Mouse (Mus musculus) megakaryocyte, embryonic 14.5 days (primary cell): ENCODE measurements at regions not wholly inside any gene's neighbourhood (a gene's known extent, or its start where the extent isn't known, plus 50 kb on each side); places are given as distances from the start of the nearest gene placed in this dataset.
A peak's percentile ranks its signal among the peaks of the same experiment; 100 is the strongest.

Source experiments
- H3K27me3 ChIP-seq: replicated peaks from 2 replicates; pipeline ENCODE3; 2012; ENCODE audit warnings: inconsistent platforms
- H3K36me3 ChIP-seq: replicated peaks from 2 replicates; pipeline ENCODE3; 2012; ENCODE audit warnings: low read length, inconsistent platforms, mixed read lengths
- H3K4me1 ChIP-seq: 2 replicates; pipeline ENCODE4 v1.6.1; 2012; ENCODE audit warnings: inconsistent platforms
- H3K4me3 ChIP-seq: replicated peaks from 2 replicates; pipeline ENCODE3; 2012; ENCODE audit warnings: moderate library complexity, mild to moderate bottlenecking, inconsistent platforms
- H3K9me3 ChIP-seq: 2 replicates; pipeline ENCODE4 v1.6.1; 2012; ENCODE audit warnings: inconsistent platforms
- FLI1 ChIP-seq: IDR thresholded peaks from 2 replicates; pipeline ENCODE4 v1.6.1; 2012; ENCODE audit warnings: low read length, inconsistent platforms, mixed read lengths
- GATA1 ChIP-seq: IDR thresholded peaks from 3 replicates; pipeline ENCODE4 v1.6.1; 2012; ENCODE audit warnings: mixed read lengths, low read length, inconsistent platforms, borderline replicate concordance

DNA sequence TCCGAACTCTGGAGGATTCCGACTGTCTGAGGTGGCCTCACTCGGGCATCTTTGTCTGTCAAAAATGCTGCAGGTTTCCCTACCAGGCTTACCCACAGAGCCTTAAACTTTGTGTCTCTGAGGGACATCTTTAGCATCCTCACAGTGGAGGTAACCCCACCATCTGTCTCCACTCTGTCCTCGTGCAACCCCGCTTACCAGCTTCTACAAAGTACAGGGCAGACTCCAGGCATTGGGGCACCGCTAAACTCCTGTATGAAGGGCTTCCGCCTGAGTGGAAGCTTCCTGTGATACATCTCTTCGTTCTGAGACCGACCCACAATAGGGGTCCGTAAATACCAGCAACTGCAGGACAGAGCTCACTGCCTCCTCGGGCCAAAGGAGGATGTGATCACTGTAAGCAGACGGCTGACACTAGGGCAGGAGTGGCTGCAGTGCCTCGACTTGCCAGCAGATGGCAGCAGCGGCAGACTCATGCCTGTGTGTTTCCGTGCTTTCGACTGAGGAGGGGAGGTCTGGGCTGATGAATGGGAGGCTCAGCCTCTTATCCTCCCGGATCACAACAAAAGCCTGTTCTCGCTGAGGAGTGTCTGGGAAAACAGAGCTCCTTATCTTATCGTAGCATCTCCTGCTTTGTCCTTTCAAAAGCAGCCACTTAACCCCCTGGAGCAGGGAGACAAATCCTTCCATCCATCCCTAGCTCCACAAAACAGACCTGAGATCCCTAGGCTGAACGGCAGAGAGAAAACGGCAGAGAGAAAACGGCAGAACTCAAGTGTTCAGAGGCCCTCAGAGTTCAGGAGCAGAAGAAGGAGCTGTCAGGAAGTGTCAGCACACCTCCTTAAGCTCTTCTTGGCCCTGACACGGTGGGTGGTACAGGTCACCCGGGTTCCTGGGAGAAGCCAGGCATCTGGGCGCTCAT, 78.1 kb upstream of the Prok2 start:
- H3K4me3 ChIP-seq = peak overlapping the region; percentile 77
- no peak for TF ChIP-seq GATA1
- no peak for TF ChIP-seq FLI1
- peaks cover 11% of the 10 kb centered on the region for H3K9me3 ChIP-seq
- no peaks in the 10 kb centered on the region for H3K36me3 ChIP-seq
- H3K27me3 ChIP-seq = peaks cover 9% of the 10 kb centered on the region
- peaks cover 19% of the 10 kb centered on the region for H3K4me1 ChIP-seq

DNA sequence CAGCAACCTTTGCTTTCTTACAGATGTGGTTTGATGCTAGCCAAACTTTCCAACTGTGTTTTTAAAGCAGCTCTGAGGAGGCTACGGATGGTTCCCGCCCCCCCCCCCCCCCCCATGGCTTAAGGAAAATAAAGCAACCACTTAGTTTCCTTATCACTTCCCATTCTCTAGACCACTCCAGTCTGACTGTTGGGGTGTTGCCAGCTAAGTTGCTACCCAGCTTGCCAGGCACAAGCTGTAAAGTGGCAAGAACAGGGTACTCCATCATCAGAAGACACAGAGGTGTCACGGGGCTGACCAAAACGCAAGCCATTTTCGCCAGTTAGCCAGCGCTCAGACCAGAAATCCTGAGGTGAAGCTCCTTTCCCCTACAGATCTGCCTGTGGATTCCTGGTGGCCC, 74.7 kb upstream of the Prok2 start:
- H3K9me3 ChIP-seq = peaks cover under 1% of the 10 kb centered on the region; the same call in 1 of the 2 replicates
- H3K36me3 ChIP-seq = no peaks in the 10 kb centered on the region
- H3K4me1 ChIP-seq = peaks cover 19% of the 10 kb centered on the region
- H3K4me3 ChIP-seq = no peak overlapping the region
- TF ChIP-seq FLI1 (no peak), GATA1 (no peak)
- H3K27me3 ChIP-seq = peaks cover 13% of the 10 kb centered on the region

DNA sequence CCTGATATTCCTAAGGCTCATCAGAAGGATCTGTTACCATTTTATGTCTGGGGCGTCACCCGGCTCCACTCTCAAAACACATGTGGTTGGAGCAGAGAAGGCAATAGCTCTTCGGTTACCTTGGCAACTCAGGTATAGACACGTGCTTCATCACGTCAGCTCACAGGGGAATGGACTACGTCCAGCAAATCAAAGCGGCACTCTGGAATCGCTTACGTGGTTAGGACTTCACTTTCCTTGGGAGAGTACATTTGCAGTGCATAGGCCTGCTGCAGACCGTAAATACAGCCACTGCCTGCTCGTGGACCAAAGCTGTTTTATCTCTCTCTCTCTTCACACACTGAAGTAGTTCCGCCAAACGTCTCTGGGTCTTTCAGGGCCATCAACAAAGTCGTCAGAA, 74.1 kb upstream of the Prok2 start:
- TF ChIP-seq FLI1 (no peak), GATA1 (no peak)
- Histone ChIP-seq H3K4me1 (peaks cover 19% of the 10 kb centered on the region), H3K4me3 (no peak overlapping the region), H3K36me3 (no peaks in the 10 kb centered on the region), H3K9me3 (no peaks in the 10 kb centered on the region), H3K27me3 (peaks cover 13% of the 10 kb centered on the region)

DNA sequence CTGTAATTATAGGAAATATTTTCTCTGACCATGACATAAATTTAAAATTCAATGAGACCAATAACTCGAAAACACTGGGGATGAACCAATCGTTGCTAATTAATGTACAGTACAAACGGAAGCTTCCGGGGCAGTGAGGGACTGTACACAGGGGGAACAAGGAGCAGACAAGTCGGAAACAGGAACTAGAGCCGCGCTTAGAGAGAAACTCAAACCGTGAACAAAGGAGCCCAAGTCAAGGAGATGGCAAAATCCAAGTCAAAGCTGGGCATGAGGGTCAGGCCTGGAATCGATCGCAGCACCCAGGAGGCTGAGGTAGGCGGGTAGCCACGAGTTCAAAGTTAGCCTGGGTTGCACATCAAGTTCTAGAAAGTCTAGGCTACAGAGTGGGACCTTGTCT, 70.2 kb upstream of the Prok2 start:
- Histone ChIP-seq H3K4me1 (peaks cover 12% of the 10 kb centered on the region), H3K9me3 (no peaks in the 10 kb centered on the region)

DNA sequence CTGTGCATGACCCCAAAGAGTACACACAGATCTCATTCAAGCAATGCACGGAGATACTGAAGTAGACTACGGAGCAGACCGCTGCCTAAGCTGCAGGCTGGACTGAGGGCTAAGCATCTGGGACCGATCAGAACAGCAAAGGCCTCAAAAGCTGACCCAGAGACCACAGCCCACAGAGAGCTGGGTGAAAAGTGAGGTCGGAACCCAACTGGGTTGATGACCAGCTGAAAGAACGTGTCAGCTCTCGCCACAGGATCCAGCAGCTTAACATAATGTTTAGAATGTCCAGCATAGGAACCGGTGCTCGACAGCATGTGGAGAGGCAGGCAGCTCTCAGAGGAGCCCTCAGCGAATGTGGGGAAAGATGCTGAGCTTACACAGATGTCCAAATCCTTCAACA, 67.4 kb upstream of the Prok2 start:
- no peaks in the 10 kb centered on the region for H3K4me1 ChIP-seq
- H3K27me3 ChIP-seq = peaks cover 13% of the 10 kb centered on the region
- TF ChIP-seq GATA1 (no peak), FLI1 (no peak)
- H3K36me3 ChIP-seq = no peaks in the 10 kb centered on the region
- no peak overlapping the region for H3K4me3 ChIP-seq
- 0 out of 2 replicates have a peak, but pooled peaks cover 4% of the 10 kb centered on the region for H3K9me3 ChIP-seq

More for the DNA sequence above, 70.2 kb upstream of the Prok2 start:
- H3K4me3 ChIP-seq = no peak overlapping the region
- TF ChIP-seq GATA1 (no peak), FLI1 (no peak)
- H3K27me3 ChIP-seq = peaks cover 20% of the 10 kb centered on the region
- H3K36me3 ChIP-seq = no peaks in the 10 kb centered on the region

DNA sequence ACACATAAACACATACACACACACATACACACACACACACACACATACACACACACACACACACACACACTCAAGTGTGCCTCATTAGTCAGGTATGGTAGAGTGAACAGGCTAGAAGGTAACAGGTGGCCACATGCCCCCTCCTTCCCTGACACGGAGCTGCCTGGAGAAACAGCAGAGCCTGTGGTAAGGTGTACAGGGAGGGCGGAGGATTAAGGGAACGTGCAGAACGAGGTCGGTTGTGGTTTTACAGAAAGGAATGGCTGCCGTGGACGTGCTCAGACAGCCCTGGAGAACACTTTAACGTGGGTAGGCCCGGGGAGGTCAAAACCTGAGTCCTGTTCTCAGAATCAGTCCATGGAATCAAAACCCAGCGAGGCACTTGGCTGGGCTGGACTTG, 66.2 kb upstream of the Prok2 start:
- peaks cover 14% of the 10 kb centered on the region; the same call in 1 of the 2 replicates for H3K9me3 ChIP-seq
- TF ChIP-seq FLI1 (no peak), GATA1 (no peak)
- H3K4me1 ChIP-seq = no peaks in the 10 kb centered on the region
- no peaks in the 10 kb centered on the region for H3K36me3 ChIP-seq
- H3K27me3 ChIP-seq = peaks cover 21% of the 10 kb centered on the region
- no peak overlapping the region for H3K4me3 ChIP-seq

DNA sequence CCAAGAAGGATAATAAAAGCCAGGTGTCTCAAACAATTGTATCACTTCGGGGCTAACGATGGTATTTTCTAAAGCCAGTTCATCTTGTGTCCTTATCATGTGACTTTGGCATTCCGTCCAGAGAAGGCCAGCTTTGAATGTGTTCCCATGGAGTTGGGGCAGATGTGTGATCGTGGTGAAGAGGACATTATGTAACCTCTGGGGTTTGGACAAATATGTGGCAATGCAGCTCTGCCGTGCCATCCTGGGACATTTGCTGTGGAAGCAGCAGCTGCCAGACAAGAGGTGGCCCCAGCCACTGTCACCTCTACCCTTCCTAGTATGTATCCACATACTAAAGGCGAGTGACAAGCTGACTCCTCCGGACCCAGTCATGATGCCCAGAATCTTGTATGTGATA, 60.8 kb upstream of the Prok2 start:
- no peak for TF ChIP-seq FLI1
- TF ChIP-seq GATA1 = no peak

DNA sequence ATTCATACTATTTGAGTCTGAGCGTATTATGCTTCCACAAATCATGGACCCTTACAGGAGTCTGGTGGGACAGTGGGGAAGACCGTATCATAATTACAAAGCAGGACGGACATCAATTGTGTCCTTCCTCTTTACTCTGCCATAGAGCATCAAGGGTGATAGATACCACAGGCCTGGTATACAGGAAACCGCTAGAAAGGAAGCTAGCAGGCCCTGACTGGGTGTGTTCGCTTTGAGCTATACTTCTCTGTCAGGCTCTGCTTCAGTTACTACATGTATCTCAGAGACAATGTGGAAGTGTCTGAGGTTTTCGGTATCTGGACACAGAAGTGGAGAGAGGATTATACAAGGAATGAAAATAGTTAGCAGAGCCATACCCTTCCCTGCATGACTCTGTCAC, 59.0 kb upstream of the Prok2 start:
- no peaks in the 10 kb centered on the region for H3K36me3 ChIP-seq
- H3K27me3 ChIP-seq = peaks cover 26% of the 10 kb centered on the region
- H3K4me3 ChIP-seq = no peak overlapping the region
- TF ChIP-seq GATA1 (no peak), FLI1 (no peak)
- H3K4me1 ChIP-seq = peaks cover 10% of the 10 kb centered on the region
- peaks cover 15% of the 10 kb centered on the region; the same call in 1 of the 2 replicates for H3K9me3 ChIP-seq

More for the DNA sequence above, 60.8 kb upstream of the Prok2 start:
- H3K9me3 ChIP-seq = peaks cover 15% of the 10 kb centered on the region; the same call in 1 of the 2 replicates
- H3K27me3 ChIP-seq = peaks cover 18% of the 10 kb centered on the region
- H3K4me1 ChIP-seq = peaks cover 10% of the 10 kb centered on the region
- no peaks in the 10 kb centered on the region for H3K36me3 ChIP-seq
- H3K4me3 ChIP-seq = no peak overlapping the region

DNA sequence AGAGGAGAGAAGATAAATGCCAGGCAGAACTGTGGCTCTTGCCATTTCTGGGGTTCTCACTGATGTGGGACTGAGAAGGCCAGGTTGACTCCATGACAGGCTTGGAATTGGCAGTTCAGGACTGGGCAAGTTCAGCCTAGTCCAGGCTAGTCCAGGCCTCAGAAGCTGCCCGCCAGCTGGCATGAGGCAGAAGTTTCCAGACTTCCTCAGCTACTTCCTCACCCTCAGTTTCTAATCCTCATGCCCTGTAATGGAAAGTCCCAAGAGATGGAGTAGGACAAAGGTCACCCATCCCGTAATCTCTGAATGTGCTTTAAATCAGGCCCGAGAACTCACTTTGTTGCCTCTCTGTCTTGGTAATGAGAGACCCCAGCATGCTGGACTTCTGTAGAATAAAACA, 58.6 kb upstream of the Prok2 start:
- Histone ChIP-seq H3K4me3 (no peak overlapping the region), H3K9me3 (peaks cover 15% of the 10 kb centered on the region; the same call in 1 of the 2 replicates), H3K4me1 (peaks cover 10% of the 10 kb centered on the region), H3K36me3 (no peaks in the 10 kb centered on the region), H3K27me3 (peaks cover 27% of the 10 kb centered on the region)
- no peak for TF ChIP-seq GATA1
- TF ChIP-seq FLI1 = no peak

DNA sequence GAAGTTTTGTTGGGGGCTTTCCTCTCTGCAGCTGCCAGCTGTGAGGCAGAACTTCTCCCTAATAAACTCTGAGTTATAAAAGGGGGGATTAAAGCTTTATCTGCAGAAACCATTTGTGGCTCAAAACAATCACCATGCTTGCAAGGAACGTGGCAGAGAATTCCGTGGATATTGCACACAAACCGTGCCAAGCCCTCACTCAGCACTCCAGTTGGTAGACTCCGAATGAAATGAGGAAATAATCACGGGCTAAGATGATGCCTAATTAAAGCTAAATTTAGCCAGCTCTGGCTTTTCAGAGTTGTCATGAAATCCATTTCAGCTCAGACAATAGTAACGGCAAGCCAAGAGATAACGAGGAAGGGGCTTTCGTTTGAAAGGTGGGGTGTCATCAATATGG, 58.1 kb upstream of the Prok2 start:
- no peak overlapping the region for H3K4me3 ChIP-seq
- H3K36me3 ChIP-seq = no peaks in the 10 kb centered on the region
- peaks cover 12% of the 10 kb centered on the region; the same call in 1 of the 2 replicates for H3K9me3 ChIP-seq
- peaks cover 10% of the 10 kb centered on the region for H3K4me1 ChIP-seq
- H3K27me3 ChIP-seq = peaks cover 25% of the 10 kb centered on the region
- no peak for TF ChIP-seq GATA1
- TF ChIP-seq FLI1 = no peak

DNA sequence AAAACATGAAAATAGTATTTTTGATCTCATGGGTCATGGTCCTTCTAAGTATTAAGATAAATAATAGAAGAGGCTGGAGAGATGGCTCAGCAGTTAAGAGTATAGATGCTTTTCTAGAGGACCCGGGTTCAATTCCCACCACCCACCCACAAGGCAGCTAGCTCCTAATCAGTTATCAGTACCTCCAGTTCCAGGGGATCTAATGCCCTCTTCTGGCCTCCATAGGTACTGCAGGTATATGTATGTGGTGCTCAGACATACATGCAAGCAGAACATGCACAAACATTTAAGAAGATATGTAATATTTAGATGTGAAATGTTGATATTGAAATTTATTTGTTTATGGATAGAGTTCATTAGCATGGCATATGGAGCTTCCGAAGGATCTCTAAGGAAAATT, 56.8 kb upstream of the Prok2 start:
- Histone ChIP-seq H3K4me3 (no peak overlapping the region), H3K36me3 (no peaks in the 10 kb centered on the region), H3K9me3 (peaks cover 7% of the 10 kb centered on the region; the same call in 1 of the 2 replicates), H3K4me1 (peaks cover 10% of the 10 kb centered on the region), H3K27me3 (peaks cover 26% of the 10 kb centered on the region)
- TF ChIP-seq FLI1 (no peak), GATA1 (no peak)
